Mouse (Mus musculus) forebrain, embryonic 14.5 days (tissue): ENCODE measurements around the gene Gnaq. TPM values are rescaled to one million over a fixed set of nuclear protein-coding genes. Genes with fewer than 3 reads are reported as not detected.

Source experiments
- ATAC-seq: fragments of 200-750 bp; cut with Nextera tagmentation; 2 replicates; pipeline ENCODE4 v1.8.0; 2017; ENCODE audit warnings: mild to moderate bottlenecking, moderate library complexity
- DNase-seq: peaks from one replicate; pipeline ENCODE4 v3.0.0-alpha.2; 2015; ENCODE audit warnings: low spot score
- H3K27ac ChIP-seq: fragments of 300-500 bp; sonication (generic); 2 replicates; pipeline ENCODE4 v1.5.1; 2014; ENCODE audit warnings: low read depth, mild to moderate bottlenecking, control low read depth, low read length, moderate library complexity
- H3K27me3 ChIP-seq: fragments of 300-500 bp; sonication (generic); replicated peaks from 2 replicates; pipeline ENCODE4 v1.6.1; 2014; ENCODE audit warnings: low read length, control low read depth, mixed read lengths; ENCODE audit not compliant: control insufficient read depth, insufficient read depth
- H3K36me3 ChIP-seq: fragments of 300-500 bp; sonication (generic); 2 replicates; pipeline ENCODE4 v1.6.1; 2014; ENCODE audit warnings: low read length, control low read depth; ENCODE audit not compliant: control insufficient read depth, insufficient read depth
- H3K4me1 ChIP-seq: fragments of 300-500 bp; sonication (generic); 2 replicates; pipeline ENCODE4 v1.6.1; 2014; ENCODE audit warnings: antibody characterized with exemption, low read length, control low read depth; ENCODE audit not compliant: control insufficient read depth, insufficient read depth
- H3K4me2 ChIP-seq: fragments of 300-500 bp; sonication (generic); 2 replicates; pipeline ENCODE4 v1.6.1; 2014; ENCODE audit warnings: mild to moderate bottlenecking, control low read depth, low read length
- H3K4me3 ChIP-seq: fragments of 300-500 bp; sonication (generic); 2 replicates; pipeline ENCODE4 v1.5.1; 2014; ENCODE audit warnings: low read depth, low read length, control low read depth
- H3K9ac ChIP-seq: fragments of 300-500 bp; sonication (generic); 2 replicates; pipeline ENCODE4 v1.6.1; 2014; ENCODE audit warnings: mild to moderate bottlenecking, low read length, control low read depth, moderate library complexity
- H3K9me3 ChIP-seq: fragments of 300-500 bp; sonication (generic); replicated peaks from 2 replicates; pipeline ENCODE4 v1.6.1; 2016; ENCODE audit warnings: low read length, control low read depth, mixed read lengths; ENCODE audit not compliant: control insufficient read depth
- WGBS: fragments of 180-500 bp; shearing (Covaris S2); extraction: QIAGEN DNeasy Blood & Tissue Kit; methylation state at CpG from one replicate; pipeline ENCODE4 v1.1.7; 2014; 5-methylcytosine and 5-hydroxymethylcytosine counted together
- polyA plus RNA-seq: library from polyadenylated mRNA; unstranded; fragments of >200 nt; fragmentation: Nextera tagmentation; extraction: Ambion mirVana; gene quantifications from 2 replicates; pipeline ENCODE4 v1.2.1, GENCODE M21; 2014

Gene Gnaq
- polyA plus RNA-seq, 1 experiment from 2014 or later: 47.6 TPM

DNA sequence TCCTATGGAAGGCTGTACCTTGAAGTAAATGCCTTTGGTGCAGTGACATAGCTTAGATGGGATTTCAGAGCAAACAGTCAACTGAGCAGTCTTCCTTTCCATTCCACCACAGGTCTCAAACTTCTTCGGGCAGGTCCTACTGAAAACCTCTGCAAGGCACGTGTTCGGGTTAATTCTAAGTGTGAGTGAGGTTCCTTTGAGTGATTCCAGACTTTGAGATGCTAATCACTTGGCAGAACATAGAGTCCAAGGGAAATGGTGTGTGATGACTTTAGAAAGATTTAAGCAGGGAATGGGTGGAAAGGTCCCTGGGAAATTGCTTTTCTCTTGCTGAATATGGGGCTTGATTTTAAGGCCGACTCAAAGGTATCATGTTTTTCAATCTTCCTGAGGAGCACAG lies 14.2 kb upstream of the Gnaq start:
- Histone ChIP-seq H3K4me2 (no peak overlapping the region), H3K27me3 (no peaks in the 10 kb centered on the region), H3K36me3 (no peaks in the 10 kb centered on the region), H3K4me1 (0 out of 2 replicates have a peak, but pooled peaks cover 2% of the 10 kb centered on the region), H3K27ac (no peak overlapping the region), H3K9ac (no peak overlapping the region), H3K9me3 (no peaks in the 10 kb centered on the region), H3K4me3 (no peak overlapping the region)
- DNase-seq (no peak), ATAC-seq (no peak)
- WGBS: 84% methylated on average over 4 of the region's 4 CpGs

- Histone ChIP-seq H3K4me2 (no peak overlapping the region), H3K4me3 (no peak overlapping the region), H3K9ac (no peak overlapping the region), H3K36me3 (no peaks in the 10 kb centered on the region), H3K4me1 (0 out of 2 replicates have a peak, but pooled peaks cover 2% of the 10 kb centered on the region), H3K27ac (no peak overlapping the region; the same call in 1 of the 2 replicates), H3K27me3 (no peaks in the 10 kb centered on the region), H3K9me3 (no peaks in the 10 kb centered on the region)
- DNase-seq (peak; percentile 71), ATAC-seq (0 out of 2 replicates have a peak, but pooled peaks have one; percentile 32)
- WGBS: 35% methylated on average over 2 of the region's 2 CpGs
Measured at GRCm38 (mm10) chr19:16121301-16121700, 11.3 kb upstream of the Gnaq start.

DNA sequence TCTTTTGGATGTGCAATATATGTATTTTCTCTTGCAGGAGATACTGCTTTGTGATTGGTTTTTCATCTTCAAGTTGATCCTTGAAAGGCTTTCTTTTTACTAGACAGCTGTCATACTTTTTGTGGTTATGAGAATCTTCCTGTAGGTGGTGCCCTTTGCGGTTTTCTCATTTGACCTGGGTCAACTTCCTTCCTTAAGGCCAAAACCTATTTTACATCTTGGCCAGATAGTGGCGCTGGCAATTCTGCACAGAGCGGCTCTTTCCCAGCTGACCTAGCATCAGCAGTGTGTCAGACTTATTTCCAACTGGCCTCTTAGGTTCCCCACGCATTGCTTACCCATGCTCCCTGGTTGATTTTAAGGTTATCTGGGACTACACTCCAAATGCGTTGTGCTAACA lies 3.9 kb upstream of the Gnaq start:
- Histone ChIP-seq H3K27ac (no peak overlapping the region), H3K27me3 (no peaks in the 10 kb centered on the region), H3K9me3 (no peaks in the 10 kb centered on the region), H3K36me3 (no peaks in the 10 kb centered on the region), H3K4me1 (peaks cover 3% of the 10 kb centered on the region; the same call in 1 of the 2 replicates), H3K4me3 (no peak overlapping the region), H3K9ac (no peak overlapping the region), H3K4me2 (no peak overlapping the region)
- 47% methylated on average over 5 of the region's 5 CpGs for WGBS
- ATAC-seq: no peak
- DNase-seq: no peak

GRCm38 (mm10) chr19:16129171-16129570 lies 3.5 kb upstream of the Gnaq start:
- H3K27ac ChIP-seq: no peak overlapping the region
- no peak for DNase-seq
- no peak overlapping the region for H3K4me3 ChIP-seq
- ATAC-seq: no peak
- no peak overlapping the region for H3K9ac ChIP-seq
- H3K9me3 ChIP-seq: no peaks in the 10 kb centered on the region
- 92% methylated on average over 2 of the region's 2 CpGs for WGBS
- no peaks in the 10 kb centered on the region for H3K36me3 ChIP-seq
- peaks cover 3% of the 10 kb centered on the region; the same call in 1 of the 2 replicates for H3K4me1 ChIP-seq
- H3K4me2 ChIP-seq: no peak overlapping the region
- no peaks in the 10 kb centered on the region for H3K27me3 ChIP-seq

DNA sequence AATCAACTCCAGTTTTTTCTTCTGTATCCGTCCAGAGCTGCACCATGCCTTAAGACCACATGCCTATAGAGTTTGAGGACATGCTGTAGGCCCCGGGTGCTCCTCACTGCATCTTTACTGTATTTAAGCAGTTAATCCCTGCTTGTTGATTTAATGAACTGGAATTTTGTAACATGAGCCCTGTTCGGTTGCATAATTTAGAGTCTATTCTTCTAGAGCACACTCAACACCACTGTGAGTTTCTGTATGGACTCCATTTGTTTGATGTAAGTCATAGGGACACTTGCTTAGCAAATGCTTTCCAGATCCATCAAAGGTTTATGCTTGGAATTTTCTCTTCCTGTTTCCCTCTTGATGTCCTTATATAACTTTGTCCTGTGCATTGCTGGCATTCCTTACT lies 2.2 kb upstream of the Gnaq start:
- H3K4me3 ChIP-seq: no peak overlapping the region
- ATAC-seq: no peak
- H3K4me1 ChIP-seq: peaks cover 12% of the 10 kb centered on the region
- H3K4me2 ChIP-seq: no peak overlapping the region
- H3K9ac ChIP-seq: no peak overlapping the region
- no peak for DNase-seq
- H3K9me3 ChIP-seq: no peaks in the 10 kb centered on the region
- no peaks in the 10 kb centered on the region for H3K36me3 ChIP-seq
- H3K27me3 ChIP-seq: no peaks in the 10 kb centered on the region
- whole genome bisulfite sequencing: 20% methylated on average over 3 of the region's 3 CpGs
- H3K27ac ChIP-seq: no peak overlapping the region

DNA sequence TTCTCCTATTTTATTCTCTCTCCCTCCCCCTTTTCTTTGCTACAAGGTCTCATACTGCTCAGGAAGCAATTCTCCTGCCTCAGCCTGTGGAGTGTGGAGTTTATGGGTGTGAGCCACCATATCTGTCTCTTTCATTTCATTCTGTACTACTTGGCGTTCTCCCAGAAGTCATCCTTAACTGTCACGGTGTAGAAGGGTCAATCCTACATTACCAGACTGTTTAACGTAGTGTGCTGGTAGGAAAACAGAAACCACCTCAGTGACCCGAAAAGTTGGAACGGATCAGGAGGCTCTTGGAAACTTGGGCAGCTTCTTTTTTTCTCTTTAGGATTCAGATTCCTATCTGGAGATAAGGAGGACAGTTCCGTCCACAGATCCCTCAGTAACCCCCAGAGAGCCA lies 800 bp upstream of the Gnaq start:
- Histone ChIP-seq H3K27ac (peak overlapping the region; percentile 99), H3K9me3 (no peaks in the 10 kb centered on the region), H3K4me1 (peaks cover 17% of the 10 kb centered on the region), H3K36me3 (no peaks in the 10 kb centered on the region), H3K4me2 (peak overlapping the region; percentile 61), H3K4me3 (peak overlapping the region; percentile 94), H3K27me3 (no peaks in the 10 kb centered on the region), H3K9ac (peak overlapping the region; percentile 98)
- DNase-seq (peak; percentile 41), ATAC-seq (no peak)
- WGBS: 13% methylated on average over 6 of the region's 6 CpGs

- H3K4me1 ChIP-seq: peaks cover 19% of the 10 kb centered on the region
- DNase-seq (peak; percentile 93), ATAC-seq (peak; percentile 93)
- peak overlapping the region; percentile 94 for H3K4me3 ChIP-seq
- WGBS: under 1% methylated on average over 32 of the region's 57 CpGs
- H3K9me3 ChIP-seq: no peaks in the 10 kb centered on the region
- peak overlapping the region; percentile 99 for H3K27ac ChIP-seq
- H3K36me3 ChIP-seq: no peaks in the 10 kb centered on the region
- H3K9ac ChIP-seq: peak overlapping the region; percentile 98
- H3K4me2 ChIP-seq: peak overlapping the region; percentile 61
- H3K27me3 ChIP-seq: no peaks in the 10 kb centered on the region
Measured at GRCm38 (mm10) chr19:16132340-16132790, 266 bp upstream of the Gnaq start.

- no peaks in the 10 kb centered on the region for H3K27me3 ChIP-seq
- peak; percentile 72 for DNase-seq
- WGBS: 0% methylated on average over 44 of the region's 139 CpGs
- H3K36me3 ChIP-seq: no peaks in the 10 kb centered on the region
- no peaks in the 10 kb centered on the region for H3K9me3 ChIP-seq
- peak; percentile 59 for ATAC-seq
- peak overlapping the region; percentile 98 for H3K9ac ChIP-seq
- H3K27ac ChIP-seq: peak overlapping the region; percentile 99
- H3K4me2 ChIP-seq: peak overlapping the region; percentile 61
- H3K4me1 ChIP-seq: peaks cover 24% of the 10 kb centered on the region
- peak overlapping the region; percentile 94 for H3K4me3 ChIP-seq
Measured at GRCm38 (mm10) chr19:16132865-16133720, 462 bp downstream of the Gnaq start.
